Mouse (Mus musculus): ENCODE measurements at regions not wholly inside any gene's neighbourhood (a gene's known extent, or its start where the extent isn't known, plus 50 kb on each side); places are given as distances from the start of the nearest gene placed in this dataset.
A peak's percentile ranks its signal among the peaks of the same experiment; 100 is the strongest.

DNA sequence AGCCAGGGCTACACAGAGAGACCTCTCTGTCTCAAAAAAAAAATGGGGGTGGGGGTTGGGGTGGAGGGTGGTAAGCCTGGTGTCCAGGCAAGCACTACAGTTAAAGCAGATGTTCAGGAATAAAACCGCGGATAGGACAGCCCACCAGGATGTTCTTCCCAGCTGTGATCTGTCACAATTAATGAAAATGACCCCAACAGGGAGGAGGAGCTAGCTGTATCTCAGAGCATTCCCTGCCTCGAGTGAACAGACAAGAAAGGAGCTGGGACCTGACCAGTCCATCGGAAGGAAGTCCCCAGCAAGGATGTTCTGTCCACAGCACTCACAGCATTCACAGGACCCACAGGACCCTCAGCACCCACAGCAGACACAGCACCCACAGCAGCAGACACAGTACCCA, 80.4 kb downstream of the Utp6 start:
- intact Hi-C loops (cut with DNase I), result loop anchor here (5.0 kb wide), 1 partner anchor 75 kb away; no protein-coding TSS in a partner anchor
- DNase-seq, result no peak

DNA sequence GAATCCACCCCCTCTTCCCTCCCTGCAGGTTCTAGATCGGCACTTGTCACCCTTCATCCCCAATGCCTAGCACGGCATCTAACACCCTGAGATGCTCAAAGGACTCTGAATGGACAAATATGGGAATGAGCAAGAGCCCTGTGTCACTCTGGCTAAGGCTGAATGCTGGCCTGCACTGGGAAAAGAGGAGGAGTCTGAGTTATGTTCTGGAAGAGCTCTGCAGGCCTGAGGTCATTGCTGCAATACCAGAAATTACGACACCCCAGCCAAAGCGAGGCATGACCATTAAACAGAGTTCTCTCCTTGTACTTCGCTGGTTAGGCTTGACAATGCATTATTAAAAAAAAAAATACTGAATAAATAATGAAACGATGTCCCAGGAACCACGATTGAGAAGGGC, 84.1 kb downstream of the Utp6 start:
- peak in 1 of 2 experiments; percentile 52 for DNase-seq
- intact Hi-C loops (cut with DNase I), result no loop called here

DNA sequence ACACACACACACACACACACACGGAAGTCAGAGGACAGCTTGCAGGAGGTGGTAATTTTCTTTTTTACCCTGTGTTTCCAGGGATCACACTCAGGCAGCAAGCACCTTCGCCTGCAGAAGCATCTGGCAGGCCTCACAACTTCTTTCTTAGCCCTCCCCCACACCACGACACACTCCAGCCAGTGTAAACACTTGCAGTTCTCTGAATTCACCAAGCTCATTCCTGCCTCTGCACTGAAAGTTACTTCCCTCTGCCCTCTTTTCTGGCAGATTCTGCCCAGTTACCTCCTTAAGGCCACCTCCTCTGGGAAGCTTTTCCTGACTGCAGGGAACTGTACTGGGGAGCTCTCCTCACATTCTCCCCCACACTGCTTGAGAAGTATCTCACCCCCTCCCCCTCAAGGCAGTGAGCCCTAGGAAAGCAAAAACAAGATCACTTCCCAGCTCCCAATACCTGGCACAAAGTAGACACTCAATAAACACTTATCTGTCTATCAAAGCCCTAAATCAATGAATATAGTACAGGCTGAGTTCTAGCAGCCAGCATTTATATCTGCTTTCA, 84.9 kb downstream of the Utp6 start:
- intact Hi-C loops (cut with DNase I), result no loop called here
- DNase-seq, result no peak

DNA sequence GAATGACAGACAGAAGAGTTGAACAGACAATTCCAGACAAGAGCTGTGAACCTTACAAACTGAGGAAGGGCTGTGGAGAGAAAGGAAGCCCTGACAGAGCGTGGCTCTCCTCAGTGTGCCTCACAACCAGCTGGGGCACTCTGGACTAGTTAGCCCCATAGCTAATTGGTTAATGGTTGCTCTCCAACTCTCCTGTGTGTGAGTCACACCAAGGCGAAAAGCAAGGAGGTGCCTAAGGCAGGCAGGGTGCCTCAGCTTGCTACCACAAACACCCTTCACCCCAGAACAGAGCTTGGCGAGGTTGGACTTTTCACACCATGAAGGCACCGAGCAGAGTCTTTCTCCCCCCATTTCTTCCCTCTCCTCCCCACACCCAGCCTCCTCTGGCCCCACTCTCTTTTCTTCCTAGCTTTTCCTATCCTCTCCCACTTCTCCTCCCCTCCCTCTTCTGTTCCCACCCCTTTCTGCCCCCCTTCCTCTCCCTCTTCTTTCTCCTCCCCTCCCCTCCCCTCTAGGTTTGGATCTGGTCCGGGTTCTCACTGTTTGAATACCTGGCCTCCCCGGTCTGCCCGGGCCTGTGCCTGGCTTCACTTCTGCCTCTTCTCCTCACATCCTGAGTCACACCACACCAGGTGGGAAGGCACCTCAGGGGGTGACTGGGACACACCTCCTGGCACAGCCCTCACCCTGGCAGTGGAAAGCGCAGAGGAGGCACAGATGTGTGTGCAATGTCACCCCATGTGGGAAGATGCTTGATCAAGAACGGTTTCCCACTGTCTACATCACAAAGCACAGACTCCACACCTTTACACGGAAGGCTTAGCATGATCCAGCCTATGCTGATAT, 90.2 kb downstream of the Utp6 start:
- no peak for DNase-seq
- intact Hi-C loops (cut with DNase I), result no loop called here

DNA sequence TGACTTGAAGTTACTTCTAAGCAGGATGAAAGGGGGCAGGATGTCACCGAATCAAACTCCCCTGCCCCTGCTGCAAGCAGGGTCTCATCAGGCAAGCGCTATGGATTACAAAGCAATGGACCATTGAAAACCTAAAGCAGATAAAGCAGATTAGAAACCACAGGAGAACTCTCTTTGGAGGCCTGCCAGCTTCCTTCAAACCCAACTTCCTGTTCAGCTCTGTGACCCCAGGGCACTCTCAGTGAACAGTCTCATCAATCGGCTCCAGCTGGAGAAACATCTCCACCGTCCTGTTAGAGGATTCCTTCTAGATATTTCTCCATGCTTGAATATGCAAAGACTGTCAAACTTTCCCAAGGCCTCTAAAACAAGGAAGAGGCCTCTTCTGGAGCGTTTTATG, 92.0 kb downstream of the Utp6 start:
- intact Hi-C loops (cut with DNase I), result no loop called here
- DNase-seq, result no peak

DNA sequence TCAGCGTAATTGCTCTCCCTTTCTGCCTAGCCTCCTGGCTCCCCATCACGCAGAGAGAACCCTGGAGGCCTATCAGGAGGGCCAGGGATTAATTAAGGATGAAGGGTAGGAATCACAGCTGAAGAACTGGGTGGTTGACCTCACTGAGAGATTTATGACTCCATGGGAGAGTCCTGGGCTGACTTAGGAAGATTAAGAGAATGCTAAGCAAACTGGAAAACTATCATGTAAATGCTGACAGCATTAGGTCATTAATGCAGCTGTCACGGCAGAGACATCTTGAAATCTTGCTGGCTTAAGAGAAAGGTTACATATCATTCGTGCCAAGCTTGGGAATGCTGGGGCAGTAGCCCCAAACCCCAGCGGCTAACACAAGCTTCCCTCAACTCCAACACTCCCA, 93.2 kb downstream of the Utp6 start:
- intact Hi-C loops (cut with DNase I), result no loop called here
- no peak for DNase-seq

DNA sequence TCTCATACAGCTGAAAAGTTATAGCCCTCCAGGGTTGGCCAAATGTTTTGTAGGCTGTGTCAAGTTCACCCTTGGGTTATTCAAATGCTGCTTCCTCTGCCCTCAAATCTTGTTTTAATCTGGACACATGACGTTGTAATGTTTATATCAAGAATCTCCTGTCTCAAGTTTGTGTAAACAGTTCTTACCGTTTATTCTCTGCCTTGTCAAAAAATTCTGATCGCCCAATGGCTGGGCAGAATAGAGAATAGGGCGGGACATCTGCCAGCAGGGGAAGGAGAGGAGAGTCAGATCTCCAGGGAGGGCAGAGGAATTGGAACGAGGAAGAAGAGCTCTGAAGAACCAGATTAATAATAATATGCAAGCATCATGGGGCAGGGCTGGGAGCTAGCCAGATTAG, 97.4 kb downstream of the Utp6 start:
- intact Hi-C loops (cut with DNase I), result no loop called here
- DNase-seq, result no peak

DNA sequence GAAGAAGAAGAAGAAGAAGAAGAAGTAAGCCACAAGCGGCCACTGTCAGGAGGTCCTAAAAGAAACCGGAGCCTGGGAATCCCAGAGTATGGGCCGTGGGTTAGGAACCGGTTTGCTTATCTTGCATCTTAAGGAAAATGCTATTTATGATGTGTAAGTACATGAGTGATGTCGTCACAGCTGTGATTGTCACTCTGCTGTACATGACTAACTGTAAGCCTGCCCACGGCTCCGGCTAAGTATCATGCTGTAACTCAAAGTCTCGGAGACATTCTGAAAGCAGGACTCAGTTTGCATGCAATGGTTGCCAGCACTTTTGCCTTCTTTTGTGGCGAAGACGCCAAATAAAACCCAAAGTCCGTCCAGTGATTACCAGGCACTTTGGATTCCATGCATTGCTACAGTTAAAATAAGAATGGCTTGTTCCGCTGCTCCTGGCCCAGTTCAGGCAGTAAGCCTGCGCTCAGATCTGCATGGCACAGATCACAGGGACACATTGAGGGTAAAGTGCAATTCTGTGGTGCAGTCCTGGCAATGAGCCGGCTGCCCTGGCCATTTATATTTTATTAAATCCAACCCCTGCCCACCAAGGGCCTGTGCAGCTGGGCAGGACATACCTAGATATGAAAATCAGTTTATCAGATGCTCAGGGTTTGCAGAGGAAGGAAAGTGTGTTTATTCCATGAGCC, 98.6 kb downstream of the Utp6 start:
- intact Hi-C loops (cut with DNase I), result no loop called here
- no peak for DNase-seq

DNA sequence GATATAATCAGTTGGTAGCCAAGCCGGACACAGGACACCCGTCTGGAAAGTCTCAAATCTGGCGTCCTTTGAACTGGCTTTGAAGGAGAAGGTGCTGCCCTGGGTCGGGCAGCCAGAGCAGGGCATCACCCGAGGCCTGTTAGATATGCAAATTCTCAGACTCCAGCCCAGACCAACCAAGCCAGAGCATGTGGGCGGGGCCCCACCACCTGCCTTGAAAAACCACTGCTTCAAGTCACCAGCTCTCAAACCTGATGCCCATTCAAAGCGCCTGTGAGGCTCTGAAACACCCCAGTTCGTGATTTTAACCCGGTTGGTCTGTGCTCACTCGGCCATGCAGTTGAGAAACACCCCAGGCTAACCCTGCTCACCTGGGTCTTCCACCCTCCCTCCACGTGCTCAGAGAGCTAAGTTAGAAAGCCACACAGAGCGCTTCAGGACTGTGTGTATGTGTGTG, 101.6 kb downstream of the Utp6 start:
- no peak for DNase-seq
- intact Hi-C loops (cut with DNase I), result no loop called here

DNA sequence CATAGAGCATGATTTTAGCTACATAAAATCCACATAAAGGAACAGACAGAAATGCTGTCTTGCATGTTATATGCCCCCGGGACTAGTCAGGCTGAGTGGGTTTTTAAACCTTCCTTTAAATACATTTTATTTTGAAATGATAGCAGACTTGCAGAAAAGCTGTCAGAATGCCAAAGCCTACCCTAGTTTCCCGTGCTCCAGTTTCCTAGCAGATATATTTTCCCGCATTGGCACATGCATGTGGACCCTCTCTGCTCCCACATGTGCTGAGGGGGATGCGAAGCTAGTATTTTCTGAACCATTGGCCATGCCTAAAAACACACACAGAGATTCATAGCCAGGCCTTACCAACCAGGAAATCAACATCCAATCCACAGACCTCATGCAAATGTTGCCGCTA, 105.8 kb downstream of the Utp6 start:
- intact Hi-C loops (cut with DNase I), result no loop called here
- no peak for DNase-seq

DNA sequence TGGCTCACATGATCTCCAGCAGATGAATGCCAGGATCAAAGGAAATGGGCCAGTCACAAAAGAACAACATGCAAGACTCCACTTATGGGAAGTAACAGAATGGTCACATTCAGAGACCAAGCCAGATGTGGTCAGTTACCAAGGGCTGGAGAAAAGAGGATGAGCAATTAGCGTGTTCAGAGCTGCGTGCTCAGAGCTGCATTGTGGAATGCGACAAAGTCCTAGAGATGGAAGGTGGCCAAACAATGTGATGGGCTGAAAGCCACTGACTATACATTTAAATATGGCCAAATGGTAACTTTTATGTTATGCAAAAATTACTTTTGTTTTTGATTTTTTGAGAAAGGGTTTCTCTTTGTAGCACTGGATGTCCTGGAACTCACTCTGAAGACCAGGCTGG, 112.6 kb downstream of the Utp6 start:
- DNase-seq, result no peak
- intact Hi-C loops (cut with DNase I), result no loop called here

DNA sequence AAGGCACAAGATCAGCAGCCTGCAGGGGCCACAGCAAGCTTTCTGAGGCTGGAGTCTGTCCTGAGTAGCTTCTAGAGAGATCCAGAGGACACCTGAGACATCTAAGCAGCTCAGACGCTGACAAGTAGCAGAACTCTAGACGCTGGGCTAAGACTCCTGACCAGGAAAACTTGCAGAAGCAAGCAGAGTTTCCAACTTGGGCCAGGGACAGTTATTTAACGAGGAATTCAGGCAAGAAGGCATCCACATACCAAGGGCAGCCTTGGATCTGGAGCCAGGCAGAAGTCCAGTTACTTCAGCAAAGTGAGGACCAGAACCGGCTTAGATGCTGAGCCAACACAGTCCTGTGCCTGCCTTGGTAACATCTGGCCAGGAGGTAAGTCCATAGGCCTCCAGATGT, 117.8 kb downstream of the Utp6 start:
- intact Hi-C loops (cut with DNase I), result no loop called here
- no peak for DNase-seq

DNA sequence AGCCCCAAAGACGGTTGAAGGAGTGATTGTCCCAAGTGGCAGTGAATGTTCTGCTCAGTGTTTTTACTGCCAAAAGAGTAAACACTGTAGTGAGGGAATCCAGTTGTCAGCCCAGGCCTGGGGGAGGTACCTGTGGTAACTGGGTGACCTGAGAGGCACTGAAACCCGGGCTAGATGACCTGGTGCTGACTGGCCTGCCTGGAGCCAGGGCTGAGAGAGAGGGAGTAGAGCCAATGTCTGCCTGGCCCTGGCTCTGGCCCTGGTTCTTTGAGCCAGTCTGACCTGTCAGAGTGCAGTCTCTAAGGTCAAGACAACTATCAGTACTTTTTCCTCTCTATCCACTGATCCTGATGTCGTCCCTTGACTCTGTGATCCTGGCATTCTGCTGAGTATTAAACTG, 119.2 kb downstream of the Utp6 start:
- intact Hi-C loops (cut with DNase I), result no loop called here
- DNase-seq, result peak; percentile 33 to 45

DNA sequence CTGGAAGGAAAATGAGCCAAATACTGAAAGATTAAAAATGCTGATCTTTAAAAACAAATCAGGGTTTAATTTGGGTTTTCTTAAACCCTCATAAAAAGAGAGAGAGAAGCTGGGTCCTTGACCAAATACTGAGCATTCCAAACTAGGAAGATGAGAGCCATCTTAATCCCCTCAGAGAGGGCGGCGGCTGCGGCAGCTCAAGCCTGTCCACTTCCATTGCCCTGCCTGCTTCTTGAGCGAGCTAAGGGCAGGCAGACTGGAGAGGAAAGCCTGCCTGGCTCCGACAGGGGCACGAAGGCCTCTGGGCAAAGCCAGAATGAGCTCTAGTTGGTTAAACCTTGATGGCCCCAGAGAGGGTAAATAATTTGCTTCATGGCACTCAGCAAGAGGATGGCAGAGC, 122.2 kb downstream of the Utp6 start:
- no peak for DNase-seq
- intact Hi-C loops (cut with DNase I), result no loop called here

DNA sequence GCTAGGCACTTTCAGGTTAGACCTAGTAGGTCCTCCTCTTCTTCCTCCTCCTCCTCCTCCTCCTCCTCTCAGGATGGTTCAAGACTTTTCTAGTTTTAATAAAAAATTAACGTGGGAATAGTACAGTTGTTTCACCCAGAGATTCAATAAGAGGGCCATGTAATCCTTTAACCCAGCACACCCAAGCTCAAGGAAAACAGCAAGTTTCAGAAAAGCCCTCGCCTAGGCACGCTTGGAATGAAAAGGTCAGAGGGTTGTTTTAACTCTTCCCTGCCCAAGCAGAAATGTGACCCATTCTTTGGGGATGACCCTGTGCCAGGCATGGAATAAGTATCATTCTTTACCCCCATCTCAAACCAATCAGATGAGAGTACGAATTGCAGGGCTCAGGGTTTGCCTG, 124.1 kb downstream of the Utp6 start:
- intact Hi-C loops (cut with DNase I), result no loop called here
- no peak for DNase-seq

DNA sequence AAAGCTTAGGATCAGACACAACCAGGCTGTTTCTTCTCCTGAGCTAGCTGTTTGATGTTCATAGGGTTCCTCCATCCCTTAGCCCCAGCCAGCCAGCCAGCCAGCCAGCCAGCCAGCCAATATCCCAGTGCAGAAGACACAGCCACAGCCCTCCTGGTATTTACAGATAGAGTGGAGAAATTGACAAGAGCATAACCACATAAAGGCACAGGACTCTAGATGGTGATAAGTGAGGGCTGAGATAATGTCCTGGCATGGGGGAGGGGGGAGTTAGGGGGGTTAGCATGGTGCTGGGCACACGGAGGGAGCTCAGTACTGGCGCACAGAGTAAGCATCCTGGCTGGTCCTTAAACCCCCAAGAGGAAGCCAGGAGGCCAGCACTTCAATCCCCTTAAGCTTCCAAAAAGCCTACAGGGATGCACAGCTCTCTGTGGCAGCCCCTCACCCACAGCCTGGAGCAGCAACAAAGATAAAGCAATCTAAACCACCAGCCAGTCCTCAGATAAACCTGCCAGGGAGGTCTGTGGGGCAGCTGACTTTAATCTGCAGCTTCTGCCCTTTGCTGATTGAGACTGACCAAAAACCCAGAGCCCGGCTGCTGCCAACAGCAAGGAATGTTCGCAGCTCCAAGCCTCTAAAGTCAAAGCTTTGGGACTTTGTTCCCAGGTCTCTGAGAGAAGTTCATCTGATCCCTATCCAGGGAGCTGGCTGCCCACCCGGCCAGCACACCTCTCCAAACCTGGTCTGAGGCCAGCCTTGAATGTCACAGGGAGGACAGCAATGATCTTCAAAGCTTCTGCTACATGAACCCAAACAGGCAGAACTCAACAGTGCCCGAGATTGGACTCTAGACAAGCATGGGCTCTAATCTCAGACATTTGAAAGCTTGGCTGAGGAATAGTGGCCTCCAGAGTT, 124.9 kb downstream of the Utp6 start:
- intact Hi-C loops (cut with DNase I), result no loop called here
- DNase-seq, result no peak

DNA sequence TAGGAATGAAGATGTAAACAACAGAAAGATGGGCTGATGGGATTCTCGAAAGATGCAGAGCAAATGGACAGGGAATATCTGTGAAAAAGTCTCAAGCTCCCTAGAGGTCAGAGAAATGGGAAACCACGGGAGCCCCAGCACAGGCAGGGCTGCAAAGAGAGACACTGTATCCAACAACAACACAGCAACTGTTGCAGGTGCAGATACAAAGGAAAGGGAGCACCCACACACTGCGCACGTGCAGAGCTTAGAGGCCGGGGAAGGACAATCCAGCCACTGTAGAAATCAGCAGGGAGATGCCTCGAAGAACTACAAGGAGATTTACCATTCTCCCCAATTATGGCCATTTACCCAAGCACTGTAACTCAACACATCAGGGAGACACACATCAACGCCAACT, 126.3 kb downstream of the Utp6 start:
- intact Hi-C loops (cut with DNase I), result no loop called here
- no peak for DNase-seq

DNA sequence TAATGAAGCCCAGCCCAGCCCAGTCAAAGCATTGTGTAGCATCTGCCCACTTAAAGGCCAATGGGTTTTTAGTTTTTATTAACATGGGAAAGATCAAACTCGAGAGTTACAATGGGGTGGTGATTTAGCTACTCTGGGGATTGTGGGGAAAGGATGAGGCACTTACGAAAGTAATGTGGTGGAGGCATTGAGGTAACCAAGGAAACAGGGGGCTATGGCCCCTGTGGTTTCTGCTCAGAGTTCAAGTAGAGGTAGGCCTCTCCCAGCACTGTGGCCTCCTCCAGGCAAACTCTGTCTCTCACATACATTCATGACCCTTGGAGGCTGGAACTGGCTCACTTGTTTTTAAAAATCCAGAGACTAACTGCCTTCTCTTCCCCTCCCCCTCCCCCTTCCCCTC, 128.4 kb downstream of the Utp6 start:
- intact Hi-C loops (cut with DNase I), result no loop called here

DNA sequence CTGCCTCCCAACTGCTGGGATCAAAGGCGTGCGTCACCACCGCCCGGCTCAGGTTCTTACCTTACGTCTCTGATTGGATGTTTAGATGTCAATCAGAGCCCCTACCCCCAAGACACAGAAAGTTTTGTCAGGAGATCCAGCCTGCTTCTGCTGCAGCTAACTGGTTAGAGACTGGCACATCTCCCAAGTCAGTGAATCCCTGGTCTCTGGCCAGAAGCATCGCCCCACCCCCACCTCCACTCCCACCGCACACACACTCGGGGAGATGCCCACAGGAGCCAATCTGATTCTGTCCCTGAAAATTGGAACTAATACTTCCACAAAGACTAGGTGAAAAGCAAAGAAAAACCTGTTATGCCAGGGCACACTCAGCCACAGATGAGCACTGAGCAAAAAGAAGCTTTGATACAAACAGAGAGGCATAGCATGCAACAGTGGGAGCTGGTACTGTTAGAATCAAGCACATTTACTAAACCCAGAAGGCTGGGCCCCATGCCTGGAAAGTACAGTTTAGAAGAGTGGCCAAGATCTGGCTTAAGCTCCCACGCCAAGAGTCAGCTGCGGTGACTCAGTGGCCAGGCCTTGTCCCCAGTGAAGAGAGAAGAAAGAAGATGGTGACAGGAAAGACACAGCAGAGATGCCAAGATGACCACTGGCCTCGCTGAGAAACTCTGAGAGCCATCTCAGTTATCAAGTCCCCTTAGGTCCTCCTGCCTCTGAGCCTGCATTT, 130.4 kb downstream of the Utp6 start:
- intact Hi-C loops (cut with DNase I), result no loop called here
- peak; percentile 36 to 64 for DNase-seq

More for the DNA sequence above, 128.4 kb downstream of the Utp6 start:
- DNase-seq, result no peak

DNA sequence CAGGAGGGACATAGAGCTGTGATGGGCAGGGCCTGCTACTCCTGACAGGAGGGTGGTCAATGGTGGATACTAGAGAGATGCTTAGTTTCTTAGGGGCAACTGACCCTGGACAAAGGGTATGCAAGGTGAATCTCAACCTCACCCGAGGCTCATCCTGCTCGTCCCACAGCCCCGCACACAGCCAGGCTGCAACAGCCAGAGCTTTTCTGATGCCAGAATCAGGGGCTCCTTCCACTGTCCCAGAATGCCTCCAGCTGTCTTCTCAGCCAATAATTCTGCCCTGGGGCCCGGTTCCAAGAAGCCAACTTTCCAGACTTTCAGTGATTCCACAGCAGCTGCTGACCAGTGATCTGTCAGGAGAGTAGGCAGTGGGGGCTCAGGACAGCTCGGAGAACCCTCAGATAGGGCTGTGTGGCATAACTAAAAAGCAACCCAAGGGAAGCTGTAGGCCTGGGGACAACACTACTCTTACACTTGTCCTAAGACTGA, 131.6 kb downstream of the Utp6 start:
- intact Hi-C loops (cut with DNase I), result no loop called here
- DNase-seq, result no peak

All from gastrocnemius, postnatal 36 days (tissue).